Mouse (Mus musculus) CH12F3 (cell line): ENCODE measurements around the gene Foxn3.

Source experiments
- in situ Hi-C: fragments of 300-500 bp; cut with MboI; formaldehyde crosslinking; loops from 2 replicates; pipeline ENCODE4 v1.14.3; 2020; ENCODE audit warnings: low sequenced_read_pairs

Gene Foxn3

GRCm38 (mm10) chr12:99334026-99334425 lies 229.4 kb downstream of the Foxn3 start:
- in situ Hi-C loops: no loop called here

- in situ Hi-C loops: no loop called here
Observed at GRCm38 (mm10) chr12:99333304-99333968, 229.9 kb downstream of the Foxn3 start.

- in situ Hi-C loops: no loop called here
Observed at GRCm38 (mm10) chr12:99332144-99332807, 231.1 kb downstream of the Foxn3 start.

- in situ Hi-C loops: no loop called here
Observed at GRCm38 (mm10) chr12:99331341-99331947, 231.9 kb downstream of the Foxn3 start.

- in situ Hi-C loops: no loop called here
Observed at GRCm38 (mm10) chr12:99330822-99331285, 232.5 kb downstream of the Foxn3 start.

GRCm38 (mm10) chr12:99329301-99330257 lies 233.8 kb downstream of the Foxn3 start:
- in situ Hi-C loops: no loop called here

- in situ Hi-C loops: no loop called here
Observed at GRCm38 (mm10) chr12:99326157-99326556, 237.2 kb downstream of the Foxn3 start.

GRCm38 (mm10) chr12:99321633-99322431 lies 241.6 kb downstream of the Foxn3 start:
- in situ Hi-C loops: no loop called here

- in situ Hi-C loops: no loop called here
Observed at GRCm38 (mm10) chr12:99320966-99321496, 242.4 kb downstream of the Foxn3 start.

GRCm38 (mm10) chr12:99319896-99320295 lies 243.5 kb downstream of the Foxn3 start:
- in situ Hi-C loops: no loop called here

- in situ Hi-C loops: no loop called here
Observed at GRCm38 (mm10) chr12:99319171-99319570, 244.2 kb downstream of the Foxn3 start.

- in situ Hi-C loops: no loop called here
Observed at GRCm38 (mm10) chr12:99315931-99316330, 247.5 kb downstream of the Foxn3 start.

- in situ Hi-C loops: no loop called here
Observed at GRCm38 (mm10) chr12:99314817-99315216, 248.6 kb downstream of the Foxn3 start.

- in situ Hi-C loops: no loop called here
Observed at GRCm38 (mm10) chr12:99311303-99311702, 252.1 kb downstream of the Foxn3 start.

- in situ Hi-C loops: no loop called here
Observed at GRCm38 (mm10) chr12:99309937-99310336, 253.4 kb downstream of the Foxn3 start.

GRCm38 (mm10) chr12:99308541-99309089 lies 254.8 kb downstream of the Foxn3 start:
- in situ Hi-C loops: no loop called here

- in situ Hi-C loops: no loop called here
Observed at GRCm38 (mm10) chr12:99306536-99307204, 256.7 kb downstream of the Foxn3 start.

GRCm38 (mm10) chr12:99305784-99306535 lies 257.4 kb downstream of the Foxn3 start:
- in situ Hi-C loops: no loop called here
